Mouse (Mus musculus): Measurements from ENCODE around the gene 1300017J02Rik.

Gene 1300017J02Rik

GRCm38 (mm10) chr9:103274819-103275218 is 30.1 kb downstream of the 1300017J02Rik start:
- DNase-seq (ENCODE audit: low spot score in 2 of 2) = no peak

GRCm38 (mm10) chr9:103271104-103271503 is 33.8 kb downstream of the 1300017J02Rik start:
- no peak for DNase-seq (ENCODE audit: low spot score in 2 of 2)

DNA sequence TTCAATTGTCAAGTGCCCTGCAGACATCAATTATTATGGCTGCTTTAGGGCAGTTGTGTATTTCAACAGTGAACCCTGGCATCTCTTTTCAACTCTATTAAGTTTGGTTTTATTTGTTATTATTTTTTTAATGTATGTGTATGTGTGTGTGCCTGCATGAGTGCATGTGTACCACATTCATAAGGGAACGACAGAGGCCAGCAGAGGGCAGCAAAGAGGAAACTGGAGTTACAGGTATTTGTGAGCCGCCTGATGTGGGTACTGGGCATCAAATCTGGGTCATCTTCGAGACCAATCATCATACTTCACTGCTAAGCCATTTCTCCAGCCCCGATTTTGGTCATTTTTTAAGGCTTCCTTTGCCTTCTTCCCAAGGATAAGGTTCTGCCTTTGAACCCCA is 39.1 kb downstream of the 1300017J02Rik start:
- no peak for DNase-seq (ENCODE audit: low spot score in 2 of 2)

GRCm38 (mm10) chr9:103252906-103253305 is 52.0 kb downstream of the 1300017J02Rik start:
- no peak for DNase-seq (ENCODE audit: low spot score in 2 of 2)

GRCm38 (mm10) chr9:103248618-103249017 is 56.3 kb downstream of the 1300017J02Rik start:
- no peak for DNase-seq (ENCODE audit: low spot score in 2 of 2)

DNA sequence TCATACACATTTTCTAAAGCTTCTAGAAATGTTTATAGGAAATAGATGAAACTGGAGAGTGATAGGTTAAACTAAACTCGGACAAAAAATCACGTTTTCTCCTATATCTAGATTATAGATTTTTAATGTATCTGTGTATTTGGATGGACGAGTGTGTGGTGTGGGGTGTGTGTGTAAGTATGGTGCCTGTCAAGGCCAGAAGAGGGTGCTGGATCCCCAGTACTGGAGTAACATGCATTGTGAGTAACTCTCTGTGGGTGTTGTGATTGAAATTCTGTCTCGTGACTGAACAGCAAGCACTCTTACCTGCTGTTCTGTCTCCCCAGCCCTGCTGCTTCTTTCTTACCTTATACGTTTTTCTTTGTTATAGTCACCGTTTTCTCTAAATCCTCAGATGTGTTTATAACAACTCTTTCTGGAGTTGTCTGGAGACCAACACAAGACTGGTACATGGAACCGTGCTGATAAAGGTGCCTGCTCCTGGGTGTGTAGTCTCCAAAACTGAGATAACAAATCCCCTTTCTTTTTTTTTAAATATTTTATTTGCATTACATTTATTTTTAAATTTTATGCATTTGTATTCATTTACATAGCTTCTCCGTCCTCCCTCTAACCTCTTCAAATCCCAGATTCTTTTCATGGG is 58.2 kb downstream of the 1300017J02Rik start:
- no peak for DNase-seq (ENCODE audit: low spot score in 2 of 2)

DNA sequence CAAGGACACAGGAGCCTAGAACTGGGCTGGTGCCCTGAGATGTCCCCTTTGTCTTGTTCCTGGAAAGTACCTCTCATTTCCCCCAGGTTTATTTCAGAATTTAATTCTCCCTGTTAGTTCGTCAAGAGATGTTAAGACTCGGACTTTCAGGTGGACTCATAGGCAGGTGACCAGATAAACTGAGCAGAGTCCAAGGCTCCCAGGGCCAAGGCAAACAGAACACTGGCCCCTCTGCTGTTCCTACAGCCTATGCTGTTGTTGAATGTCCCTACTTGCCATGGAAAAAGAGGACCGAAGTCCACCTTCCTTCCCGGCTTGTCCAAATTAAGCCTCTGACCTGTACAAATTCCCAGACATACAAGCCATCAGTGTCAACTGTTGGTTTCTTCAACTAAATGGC is 61.2 kb downstream of the 1300017J02Rik start:
- no peak for DNase-seq (ENCODE audit: low spot score in 2 of 2)

DNA sequence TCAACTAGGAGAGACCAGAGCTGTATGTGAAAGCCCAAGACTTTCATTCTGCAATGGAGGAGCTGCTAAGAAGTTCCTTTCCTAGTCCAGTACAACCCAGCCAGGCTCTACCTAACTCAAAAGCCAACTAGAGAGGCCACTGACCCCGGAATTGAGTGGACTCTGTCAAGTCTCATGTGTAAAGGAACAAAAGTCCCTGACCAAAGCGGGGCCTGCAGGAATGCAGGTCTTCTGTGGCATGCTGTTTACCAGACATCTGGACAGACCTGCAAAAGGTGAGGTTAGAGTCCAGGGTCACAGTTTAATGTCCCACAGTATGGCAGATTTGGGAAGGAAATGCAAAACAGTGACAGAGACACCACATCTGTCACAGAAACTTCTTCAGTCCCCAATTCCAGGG is 63.7 kb downstream of the 1300017J02Rik start:
- no peak for DNase-seq (ENCODE audit: low spot score in 2 of 2)

DNA sequence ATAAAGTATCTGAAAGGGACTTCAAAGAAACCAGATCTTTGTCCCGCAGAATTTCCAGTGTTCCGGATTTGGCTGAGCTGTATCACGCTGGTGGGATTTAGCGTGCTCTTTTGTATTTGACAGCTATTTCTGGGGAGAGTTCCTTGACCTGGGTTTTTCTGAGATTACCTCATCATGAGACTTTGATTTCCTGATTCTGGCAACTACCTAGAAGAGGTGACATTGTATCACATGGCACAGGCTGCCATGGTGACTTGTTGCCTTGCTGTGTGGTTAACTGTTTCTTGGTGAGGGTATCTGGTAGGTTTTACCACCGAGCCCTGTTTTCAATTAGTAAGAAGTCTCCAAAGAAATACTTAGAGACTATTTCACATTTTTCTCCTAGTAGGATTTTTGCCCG is 65.4 kb downstream of the 1300017J02Rik start:
- no peak for DNase-seq (ENCODE audit: low spot score in 2 of 2)

DNA sequence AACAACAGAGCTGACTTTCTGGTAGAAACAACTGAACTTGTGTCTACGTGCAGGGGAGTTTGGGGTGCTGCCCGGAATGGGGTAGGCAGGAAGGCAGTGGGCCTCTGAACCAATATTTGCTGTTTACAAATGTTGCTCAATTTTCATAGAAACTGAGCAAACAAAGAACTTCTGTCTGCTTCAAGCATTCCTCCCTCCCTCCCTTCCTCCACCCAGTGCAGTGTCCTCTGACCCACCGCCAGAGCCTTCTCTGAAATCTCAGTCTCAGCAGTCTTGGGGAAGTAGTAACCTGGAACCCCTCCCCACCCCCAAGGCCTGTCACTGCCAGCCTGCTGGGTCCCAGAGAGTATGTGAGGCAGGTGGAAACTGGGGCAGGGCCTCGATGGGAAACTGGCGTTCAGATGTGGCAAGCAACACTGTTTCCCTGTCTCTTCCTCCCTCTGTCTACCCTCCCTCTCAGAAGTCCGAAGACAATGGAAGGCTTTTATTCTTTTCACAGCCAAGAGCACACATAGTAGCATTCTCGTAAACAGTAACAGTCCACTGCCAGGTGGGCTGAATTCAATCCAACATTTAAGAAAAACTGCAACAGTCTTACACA is 70.2 kb downstream of the 1300017J02Rik start:
- no peak for DNase-seq (ENCODE audit: low spot score in 2 of 2)

- no peak for DNase-seq (ENCODE audit: low spot score in 2 of 2)
These were observed 70.8 kb downstream of the 1300017J02Rik start for GRCm38 (mm10) chr9:103234059-103234458.

DNA sequence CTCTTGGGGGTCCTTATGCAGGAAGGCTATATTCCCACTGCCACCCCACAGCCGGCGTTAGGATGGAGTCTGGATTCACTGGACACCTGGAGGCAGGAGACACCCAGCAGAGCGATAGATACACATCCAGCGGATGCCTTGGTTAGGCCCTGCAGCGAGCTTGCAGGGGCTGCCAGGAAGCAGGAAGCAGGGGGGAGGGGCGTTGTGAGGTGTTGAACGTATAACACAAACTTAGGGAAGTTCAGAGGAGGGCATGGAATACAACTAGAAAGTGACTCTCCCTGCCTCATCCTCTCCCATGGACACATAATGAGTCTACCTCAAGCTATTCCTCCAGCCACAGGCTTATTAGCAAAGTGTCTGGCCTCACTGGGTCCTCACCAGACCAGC is 71.9 kb downstream of the 1300017J02Rik start:
- no peak for DNase-seq (ENCODE audit: low spot score in 2 of 2)

- DNase-seq (ENCODE audit: low spot score in 2 of 2) = no peak
These were observed 72.5 kb downstream of the 1300017J02Rik start for GRCm38 (mm10) chr9:103232232-103233005.

DNA sequence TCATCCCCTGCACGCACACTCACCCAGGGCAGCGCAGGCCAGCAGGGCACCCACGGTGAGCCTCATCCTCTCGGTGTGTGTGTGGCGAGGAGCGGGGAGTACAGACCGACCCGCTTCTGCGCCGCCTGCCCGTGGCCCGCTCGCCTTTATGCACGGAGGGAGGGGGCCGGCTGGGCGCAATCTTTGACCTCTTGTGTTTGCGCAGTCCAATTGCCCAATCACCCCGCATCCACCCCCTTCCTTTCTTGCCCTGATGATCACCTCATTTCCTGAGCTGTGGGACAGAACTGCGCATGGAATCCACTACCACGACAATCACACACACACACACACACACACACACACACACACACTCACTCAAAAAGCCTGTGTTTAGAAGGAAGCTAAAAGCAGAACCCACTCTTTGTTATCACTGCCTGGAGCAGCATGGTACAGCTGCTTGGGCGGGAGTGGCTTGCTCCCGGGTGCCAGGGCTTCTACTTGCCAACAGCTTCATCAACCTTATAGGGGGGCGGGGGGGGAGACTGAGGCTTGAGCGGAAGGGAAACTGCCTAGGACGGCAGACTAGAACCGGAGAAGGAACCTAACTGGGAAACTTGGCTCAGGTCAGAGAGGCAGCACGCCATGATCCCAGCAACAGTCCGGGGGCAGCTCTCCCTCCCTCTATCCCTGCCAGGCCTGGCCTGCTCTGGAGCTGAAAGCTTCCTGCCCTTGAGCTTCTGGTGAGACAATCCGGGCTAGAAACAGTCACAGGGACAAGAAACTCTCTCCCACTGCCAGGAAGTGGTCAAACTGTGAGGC is 74.5 kb downstream of the 1300017J02Rik start, which contains the start of the genes Gm20425 and Trf:
Gene Gm20425 (minus strand): TSS at position 157 of the 801 bp plus-strand sequence.
Gene Trf (minus strand): TSS at position 294 of the 801 bp plus-strand sequence.
- peak; percentile 58 to 65 for DNase-seq (ENCODE audit: low spot score in 2 of 2)

DNA sequence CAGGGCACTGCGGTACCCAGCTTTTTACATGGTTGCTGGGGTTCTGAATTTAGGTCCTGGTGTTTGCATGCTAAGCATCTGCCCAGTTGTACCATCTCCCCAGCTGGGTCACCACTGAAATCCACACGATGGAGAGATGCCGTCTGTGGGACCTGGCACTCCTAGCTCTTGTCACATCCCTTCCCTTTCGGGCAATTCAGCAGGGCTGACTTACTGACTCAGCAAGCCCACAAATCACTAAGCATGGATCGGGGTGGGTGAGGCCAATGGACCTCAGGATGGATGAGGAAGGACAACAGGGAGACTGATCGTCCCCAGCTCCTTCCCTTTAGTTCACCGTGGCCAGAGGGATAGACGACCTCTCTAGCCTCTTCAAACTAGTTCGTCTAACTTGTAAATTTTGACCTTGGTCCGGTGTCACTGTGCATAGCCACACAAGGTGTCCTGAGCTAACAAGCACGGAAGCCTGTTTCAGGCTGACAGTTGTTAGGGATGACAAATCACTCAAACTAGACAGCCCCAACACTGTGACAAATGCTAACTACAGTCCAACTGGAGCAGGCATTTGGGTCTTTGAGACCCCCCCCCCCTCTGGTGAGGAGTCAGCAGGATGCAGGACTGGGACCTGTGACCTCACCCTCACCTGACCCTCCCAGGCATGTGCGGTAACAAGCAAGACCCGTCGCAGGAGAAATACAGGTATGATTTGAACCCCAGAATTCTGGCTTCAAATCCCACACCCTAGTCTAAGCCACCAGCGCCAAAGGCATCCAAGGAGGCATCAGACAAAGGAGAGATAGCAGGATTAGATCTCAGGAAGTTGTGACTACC is 75.6 kb downstream of the 1300017J02Rik start:
- no peak for DNase-seq (ENCODE audit: low spot score in 2 of 2)

DNA sequence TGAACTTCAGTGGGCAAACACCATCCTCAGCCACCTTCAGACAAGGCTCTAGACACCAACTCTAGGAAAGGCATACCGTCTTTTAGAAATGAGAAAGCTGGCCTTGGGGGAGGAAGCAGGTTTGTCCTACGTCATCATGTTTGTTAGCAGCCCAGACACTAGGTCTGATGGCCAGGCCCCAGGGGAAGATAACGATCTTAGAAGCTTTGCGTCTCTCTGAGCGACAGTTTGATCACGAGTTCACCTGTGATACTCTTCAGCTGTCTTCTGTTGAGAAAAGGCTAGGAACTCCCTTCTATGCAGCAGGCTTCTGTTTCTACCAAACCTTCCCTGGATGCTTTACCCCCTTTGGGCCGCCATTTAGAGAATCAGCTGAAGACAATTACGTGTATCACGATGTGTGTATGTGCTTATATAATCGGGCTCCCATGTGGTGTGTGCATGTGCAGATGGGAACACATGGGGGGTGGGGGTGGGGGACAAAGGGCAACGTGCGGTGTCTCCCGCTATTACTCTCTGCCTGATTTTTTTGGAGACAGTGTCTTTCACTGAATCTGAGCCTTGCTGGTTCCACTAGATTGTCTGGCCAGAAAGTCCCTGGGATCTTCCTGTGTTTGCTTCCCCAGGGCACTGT is 76.4 kb downstream of the 1300017J02Rik start:
- no peak for DNase-seq (ENCODE audit: low spot score in 2 of 2)

- no peak for DNase-seq (ENCODE audit: low spot score in 2 of 2)
These were observed 77.1 kb downstream of the 1300017J02Rik start for GRCm38 (mm10) chr9:103227760-103228159.

DNA sequence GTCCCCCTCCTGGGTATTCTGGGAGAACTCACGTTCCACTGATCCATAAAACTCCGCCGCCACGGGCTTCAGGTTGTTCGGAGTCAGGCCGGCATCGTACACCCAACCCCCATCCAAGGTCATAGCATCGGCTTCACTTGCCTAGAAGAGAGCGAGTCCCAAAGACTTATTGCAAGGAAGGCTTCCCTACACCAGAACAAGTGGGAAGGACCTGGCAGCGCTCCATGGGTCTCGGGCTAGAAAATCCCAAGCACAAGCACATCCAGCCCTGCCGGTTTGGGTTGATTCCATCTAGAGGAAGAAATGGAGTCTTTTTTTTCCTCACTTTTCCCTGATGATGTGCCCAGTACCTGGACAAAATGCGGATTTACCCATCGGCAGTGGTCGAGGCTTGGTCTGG is 78.1 kb downstream of the 1300017J02Rik start:
- no peak for DNase-seq (ENCODE audit: low spot score in 2 of 2)

GRCm38 (mm10) chr9:103225464-103225863 is 79.4 kb downstream of the 1300017J02Rik start:
- no peak for DNase-seq (ENCODE audit: low spot score in 2 of 2)

- no peak for DNase-seq (ENCODE audit: low spot score in 2 of 2)
These were observed 80.2 kb downstream of the 1300017J02Rik start for GRCm38 (mm10) chr9:103224721-103225120.

DNA sequence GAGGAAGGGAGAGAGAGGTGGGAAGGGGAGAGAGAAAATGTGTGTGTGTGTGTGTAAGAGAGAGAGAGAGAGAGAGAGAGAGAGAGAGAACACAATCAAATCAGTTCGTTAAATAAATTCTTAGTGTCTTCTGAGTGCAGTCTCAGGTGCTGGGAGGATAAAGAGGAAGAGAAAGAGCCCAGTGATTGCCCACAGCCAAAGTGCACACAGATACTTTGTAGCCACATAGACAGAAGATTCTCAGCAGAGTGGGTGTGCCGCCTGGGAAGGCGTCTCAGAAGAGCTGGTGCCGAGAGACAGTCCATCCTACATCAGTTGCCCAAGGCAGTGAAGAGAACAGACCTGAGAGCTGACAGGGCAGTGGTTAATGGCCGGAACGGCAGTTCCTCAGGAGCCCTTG is 90.6 kb downstream of the 1300017J02Rik start:
- DNase-seq (ENCODE audit: low spot score in 2 of 2) = no peak

Measured in heart, adult 9 months (tissue).